Mouse (Mus musculus): Measurements from ENCODE around the gene Oaf. TPM values are rescaled to one million over a fixed set of nuclear protein-coding genes. Genes with fewer than 3 reads are reported as not detected.

The Oaf gene
- total and polyA plus RNA-seq, 2 experiments: 237 to 243 TPM

DNA sequence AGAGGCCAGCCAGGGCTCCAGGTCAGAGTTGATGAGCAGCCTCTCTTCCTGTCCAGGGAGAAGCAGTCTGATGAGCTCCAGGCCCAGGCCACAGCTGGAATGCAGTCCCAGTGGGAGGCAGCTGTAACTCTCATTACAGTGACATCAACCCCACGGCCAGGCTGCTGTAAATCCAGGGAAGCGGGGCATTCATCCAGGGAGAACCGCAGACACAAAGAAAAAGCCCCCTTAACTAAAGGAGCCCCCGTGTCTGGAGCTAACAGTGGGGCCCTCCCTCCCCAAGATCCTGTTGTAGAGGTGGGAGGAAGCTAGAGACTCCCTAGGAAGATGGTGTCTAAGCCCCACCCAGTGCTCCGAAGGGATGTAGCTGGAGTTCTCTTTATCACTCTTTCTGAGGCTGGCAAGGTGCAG lies 13.6 kb upstream of the Oaf start:
- DNase-seq (ENCODE audit: extremely low read depth, low read depth, low spot score): no peak
- H3K9ac ChIP-seq (ENCODE audit: low read depth, low read length): no peak overlapping the region
- no peaks in the 10 kb centered on the region for H3K79me2 ChIP-seq (ENCODE audit: control insufficient read depth, insufficient read depth, low read length)
- WGBS: 77% methylated on average over 5 of the region's 5 CpGs
- H3K4me3 ChIP-seq (ENCODE audit: insufficient read depth, low read depth, low read length): no peak overlapping the region
- H3K27me3 ChIP-seq (ENCODE audit: control insufficient read depth, insufficient read depth, low read length): no peaks in the 10 kb centered on the region
- peaks cover 10% of the 10 kb centered on the region for H3K4me1 ChIP-seq (ENCODE audit: control insufficient read depth, insufficient read depth, low read length)
- peak overlapping the region; percentile 43 for H3K27ac ChIP-seq (replicated peaks; ENCODE audit: insufficient read depth, low read depth, low read length)
- H3K36me3 ChIP-seq (ENCODE audit: control insufficient read depth, insufficient read depth, low read length): no peaks in the 10 kb centered on the region
- TF ChIP-seq POLR2A (IDR thresholded peaks at IDR 0.05; ENCODE audit: extremely low read depth, insufficient read depth, low read length): no peak

DNA sequence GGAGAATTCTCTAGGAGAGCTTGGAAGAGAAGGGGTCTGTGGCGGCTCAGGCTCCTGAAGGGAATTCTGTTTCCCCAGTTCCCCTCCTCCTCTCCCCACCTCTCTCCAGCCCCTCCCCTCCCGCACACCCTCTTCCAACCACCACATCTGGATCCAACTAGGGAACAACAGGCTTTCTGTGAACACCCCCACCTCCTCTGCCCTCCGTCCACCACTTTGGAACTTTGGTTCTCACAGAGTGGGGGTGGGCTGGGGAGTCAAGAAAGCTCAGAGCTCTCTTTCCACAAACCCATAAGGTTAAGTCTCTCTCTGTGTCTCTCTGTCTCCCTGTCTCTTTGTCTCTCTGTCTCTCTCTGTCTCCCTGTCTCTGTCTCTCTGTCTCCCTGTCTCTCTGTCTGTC lies 13.1 kb upstream of the Oaf start:
- Histone ChIP-seq H3K36me3 (ENCODE audit: control insufficient read depth, insufficient read depth, low read length) (no peaks in the 10 kb centered on the region), H3K4me3 (ENCODE audit: insufficient read depth, low read depth, low read length) (no peak overlapping the region), H3K27ac (replicated peaks; ENCODE audit: insufficient read depth, low read depth, low read length) (no peak overlapping the region), H3K79me2 (ENCODE audit: control insufficient read depth, insufficient read depth, low read length) (no peaks in the 10 kb centered on the region), H3K4me1 (ENCODE audit: control insufficient read depth, insufficient read depth, low read length) (peaks cover 7% of the 10 kb centered on the region), H3K27me3 (ENCODE audit: control insufficient read depth, insufficient read depth, low read length) (no peaks in the 10 kb centered on the region), H3K9ac (ENCODE audit: low read depth, low read length) (no peak overlapping the region)
- TF ChIP-seq POLR2A (IDR thresholded peaks at IDR 0.05; ENCODE audit: extremely low read depth, insufficient read depth, low read length) (no peak), CTCF (IDR thresholded peaks at IDR 0.05; ENCODE audit: low read depth, low read length) (no peak)
- WGBS: 89% methylated on average over 3 of the region's 3 CpGs
- DNase-seq (ENCODE audit: extremely low read depth, low read depth, low spot score): no peak

DNA sequence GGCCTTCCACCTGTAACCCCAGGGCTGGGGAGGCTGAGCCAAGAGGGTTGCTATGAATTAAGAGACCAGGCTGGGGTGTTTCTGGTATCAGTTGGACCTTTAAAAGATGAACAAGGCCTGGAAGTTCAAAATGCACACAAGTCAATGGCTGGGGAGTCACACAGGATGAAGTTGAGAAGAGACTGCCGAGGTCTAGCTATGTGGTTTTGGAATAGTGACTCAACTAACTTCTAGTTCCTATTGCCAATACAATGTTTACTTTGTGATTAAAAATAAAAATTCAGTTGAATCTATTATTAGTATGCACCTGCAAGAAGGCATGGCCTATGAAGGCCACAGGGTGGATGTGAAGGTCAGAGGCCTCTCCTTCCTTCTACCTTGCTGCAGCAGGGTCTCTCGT lies 12.1 kb upstream of the Oaf start:
- Histone ChIP-seq H3K79me2 (ENCODE audit: control insufficient read depth, insufficient read depth, low read length) (no peaks in the 10 kb centered on the region), H3K4me3 (ENCODE audit: insufficient read depth, low read depth, low read length) (no peak overlapping the region), H3K9ac (ENCODE audit: low read depth, low read length) (no peak overlapping the region), H3K27ac (replicated peaks; ENCODE audit: insufficient read depth, low read depth, low read length) (no peak overlapping the region), H3K27me3 (ENCODE audit: control insufficient read depth, insufficient read depth, low read length) (no peaks in the 10 kb centered on the region), H3K4me1 (ENCODE audit: control insufficient read depth, insufficient read depth, low read length) (peaks cover 7% of the 10 kb centered on the region), H3K36me3 (ENCODE audit: control insufficient read depth, insufficient read depth, low read length) (no peaks in the 10 kb centered on the region)
- DNase-seq (ENCODE audit: extremely low read depth, low read depth, low spot score): no peak
- TF ChIP-seq CTCF (IDR thresholded peaks at IDR 0.05; ENCODE audit: low read depth, low read length) (no peak), POLR2A (IDR thresholded peaks at IDR 0.05; ENCODE audit: extremely low read depth, insufficient read depth, low read length) (no peak)
- 71% methylated on average over 2 of the region's 2 CpGs for WGBS

DNA sequence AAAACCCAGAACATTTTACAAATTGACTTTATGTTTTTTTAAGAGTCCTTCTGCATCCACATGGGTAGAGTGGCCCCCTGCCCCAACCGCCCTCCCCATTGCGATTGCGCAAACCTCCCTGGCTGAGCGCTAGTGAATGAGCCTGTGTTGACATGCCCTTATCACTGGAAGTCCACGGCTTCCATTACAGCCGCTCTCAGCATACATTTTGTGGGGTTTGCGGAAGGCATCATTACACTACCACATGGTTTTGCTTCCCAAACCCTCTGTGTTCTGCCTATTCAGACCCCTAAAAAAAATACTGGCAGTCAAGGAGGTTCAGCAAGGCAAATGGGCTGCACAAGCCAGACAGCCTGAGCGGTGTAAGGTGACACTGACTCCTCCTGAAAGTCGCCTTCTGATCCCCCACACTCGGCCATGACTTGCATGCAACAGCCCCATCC lies 7.0 kb upstream of the Oaf start:
- WGBS: 12% methylated on average over 10 of the region's 10 CpGs
- Histone ChIP-seq H3K79me2 (ENCODE audit: control insufficient read depth, insufficient read depth, low read length) (no peaks in the 10 kb centered on the region), H3K9ac (ENCODE audit: low read depth, low read length) (peak overlapping the region; percentile 5; the same call in 1 of the 2 replicates), H3K36me3 (ENCODE audit: control insufficient read depth, insufficient read depth, low read length) (no peaks in the 10 kb centered on the region), H3K4me3 (ENCODE audit: insufficient read depth, low read depth, low read length) (no peak overlapping the region), H3K4me1 (ENCODE audit: control insufficient read depth, insufficient read depth, low read length) (peaks cover 9% of the 10 kb centered on the region), H3K27me3 (ENCODE audit: control insufficient read depth, insufficient read depth, low read length) (no peaks in the 10 kb centered on the region), H3K27ac (replicated peaks; ENCODE audit: insufficient read depth, low read depth, low read length) (peak overlapping the region; percentile 59)
- DNase-seq (ENCODE audit: extremely low read depth, low read depth, low spot score): peak; percentile 76
- TF ChIP-seq POLR2A (IDR thresholded peaks at IDR 0.05; ENCODE audit: extremely low read depth, insufficient read depth, low read length): no peak
- no peak for TF ChIP-seq CTCF (IDR thresholded peaks at IDR 0.05; ENCODE audit: low read depth, low read length)

DNA sequence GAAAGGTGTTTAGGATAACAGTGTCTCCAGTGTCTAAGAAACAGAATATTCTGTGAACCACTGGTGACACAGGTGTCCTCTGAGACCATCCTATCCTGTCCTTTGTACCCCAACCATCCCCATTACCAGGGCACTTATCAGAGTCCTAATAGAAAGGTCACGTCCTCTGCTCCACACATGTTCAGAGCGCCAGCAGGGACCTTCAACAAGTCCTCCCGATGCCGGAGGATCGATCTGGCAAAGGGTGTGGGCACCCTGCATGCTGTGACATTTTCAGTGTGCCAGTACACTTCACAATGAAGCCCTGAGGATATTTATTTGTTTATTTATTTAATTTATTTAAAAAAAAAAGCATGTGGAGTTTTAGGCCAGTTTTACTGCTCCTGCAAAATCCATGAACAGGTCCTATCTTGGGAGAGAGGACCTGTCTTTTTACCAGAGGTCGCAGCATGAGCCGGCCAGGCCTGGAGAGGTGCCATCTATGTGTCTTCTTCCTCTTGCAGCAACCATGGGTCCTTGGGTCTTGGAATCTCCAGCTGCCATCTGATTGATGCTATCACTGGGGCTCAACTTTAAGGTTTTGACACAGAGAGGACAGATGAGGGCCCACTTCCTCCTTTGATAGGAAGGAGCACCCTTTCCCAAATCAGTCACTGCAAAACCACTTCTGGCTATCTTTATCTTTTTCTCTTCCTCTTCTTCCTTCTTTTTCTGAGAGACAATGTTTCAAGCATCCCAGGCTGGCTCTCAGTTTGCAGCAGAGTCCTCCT lies 6.3 kb upstream of the Oaf start:
- peak; percentile 91 for DNase-seq (ENCODE audit: extremely low read depth, low read depth, low spot score)
- peak overlapping the region; percentile 43 for H3K27ac ChIP-seq (replicated peaks; ENCODE audit: insufficient read depth, low read depth, low read length)
- TF ChIP-seq CTCF (IDR thresholded peaks at IDR 0.05; ENCODE audit: low read depth, low read length) (no peak), POLR2A (IDR thresholded peaks at IDR 0.05; ENCODE audit: extremely low read depth, insufficient read depth, low read length) (no peak)

DNA sequence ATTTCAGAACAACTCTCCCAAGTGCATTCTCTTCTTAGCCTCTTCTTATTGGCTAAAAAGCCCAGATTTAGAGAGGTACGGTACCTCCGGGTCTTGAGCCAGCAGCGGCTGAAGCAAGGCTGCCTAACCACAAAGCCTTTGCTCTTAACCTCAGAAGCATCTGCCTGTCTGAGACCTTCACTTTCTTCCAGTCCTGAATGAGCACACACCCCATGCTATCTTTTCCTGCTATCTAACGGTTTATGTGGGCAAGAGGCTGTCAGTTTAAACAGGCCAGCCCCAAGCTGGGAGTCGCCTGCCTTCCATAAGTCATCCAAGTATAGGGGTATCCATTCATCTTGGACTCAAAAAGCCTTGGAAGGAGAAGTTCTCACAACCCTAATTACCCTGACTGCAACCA lies 2.7 kb upstream of the Oaf start:
- TF ChIP-seq CTCF (IDR thresholded peaks at IDR 0.05; ENCODE audit: low read depth, low read length): no peak
- no peak for TF ChIP-seq POLR2A (IDR thresholded peaks at IDR 0.05; ENCODE audit: extremely low read depth, insufficient read depth, low read length)
- peaks cover 22% of the 10 kb centered on the region for H3K79me2 ChIP-seq (ENCODE audit: control insufficient read depth, insufficient read depth, low read length)

More for the DNA sequence above, 6.3 kb upstream of the Oaf start:
- WGBS: 28% methylated on average over 7 of the region's 7 CpGs
- H3K4me3 ChIP-seq (ENCODE audit: insufficient read depth, low read depth, low read length): no peak overlapping the region
- H3K36me3 ChIP-seq (ENCODE audit: control insufficient read depth, insufficient read depth, low read length): no peaks in the 10 kb centered on the region
- peaks cover 9% of the 10 kb centered on the region for H3K4me1 ChIP-seq (ENCODE audit: control insufficient read depth, insufficient read depth, low read length)
- H3K79me2 ChIP-seq (ENCODE audit: control insufficient read depth, insufficient read depth, low read length): no peaks in the 10 kb centered on the region
- H3K9ac ChIP-seq (ENCODE audit: low read depth, low read length): no peak overlapping the region
- H3K27me3 ChIP-seq (ENCODE audit: control insufficient read depth, insufficient read depth, low read length): no peaks in the 10 kb centered on the region

More for the DNA sequence above, 2.7 kb upstream of the Oaf start:
- 92% methylated on average over 5 of the region's 5 CpGs for WGBS
- Histone ChIP-seq H3K27me3 (ENCODE audit: control insufficient read depth, insufficient read depth, low read length) (no peaks in the 10 kb centered on the region), H3K4me1 (ENCODE audit: control insufficient read depth, insufficient read depth, low read length) (peaks cover 14% of the 10 kb centered on the region), H3K9ac (ENCODE audit: low read depth, low read length) (no peak overlapping the region), H3K27ac (replicated peaks; ENCODE audit: insufficient read depth, low read depth, low read length) (no peak overlapping the region), H3K4me3 (ENCODE audit: insufficient read depth, low read depth, low read length) (no peak overlapping the region), H3K36me3 (ENCODE audit: control insufficient read depth, insufficient read depth, low read length) (no peaks in the 10 kb centered on the region; the same call in 1 of the 2 replicates)
- DNase-seq (ENCODE audit: extremely low read depth, low read depth, low spot score): no peak

Data from liver, adult 2 months (tissue).